8 mouse cellular contexts compared by ENCODE assay signal in the genomic region with DNA sequence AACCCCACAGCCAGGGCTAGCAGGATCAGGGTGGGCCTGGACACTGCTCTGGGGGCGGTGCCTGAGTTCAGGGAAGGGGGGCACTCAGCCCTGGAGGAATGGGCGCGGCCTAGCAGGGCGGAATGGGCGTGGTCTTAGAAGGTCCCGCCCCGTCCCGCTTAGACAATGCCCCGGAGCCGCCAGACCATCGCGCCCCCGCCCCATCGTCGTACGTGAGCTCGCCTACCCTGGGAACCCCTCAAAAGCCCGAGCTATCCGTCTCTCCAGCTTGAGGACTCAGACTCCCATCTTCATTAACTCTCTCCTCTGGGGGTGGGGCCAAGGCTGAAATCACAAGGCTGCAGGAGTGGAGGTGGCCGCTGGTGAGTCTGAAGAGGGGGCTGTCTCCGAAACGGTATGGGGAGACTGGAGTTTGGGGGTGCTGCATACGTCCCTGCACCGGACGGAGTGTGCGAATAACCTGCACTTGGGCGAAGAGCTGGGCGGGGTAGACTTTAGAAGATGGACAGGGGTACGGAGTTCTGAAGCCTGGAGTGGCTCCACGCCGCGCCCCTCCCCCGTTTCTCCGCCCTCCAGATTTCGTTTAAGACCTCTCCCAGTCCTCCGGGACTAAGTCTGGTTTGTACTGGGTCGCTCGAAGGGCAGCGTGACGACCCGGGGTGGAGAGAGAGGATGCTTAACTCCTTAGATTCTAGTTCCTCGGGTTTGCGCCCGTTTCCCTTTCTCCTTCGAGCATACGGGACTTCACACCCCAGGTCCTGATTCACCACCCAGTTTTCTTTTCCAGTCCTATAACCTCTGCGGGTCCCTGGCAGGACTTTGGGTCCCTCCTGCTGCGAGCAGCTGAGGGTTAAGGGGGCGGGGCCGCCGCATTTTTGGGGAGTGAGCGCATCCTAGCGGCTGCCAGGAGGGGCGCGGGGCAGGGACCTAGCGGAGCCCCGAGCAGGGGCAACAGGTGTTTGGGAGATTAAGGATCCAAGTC. TPM values are rescaled to one million over a fixed set of nuclear protein-coding genes. Genes with fewer than 3 reads are reported as not detected.
A peak's percentile ranks its signal among the peaks of the same experiment; 100 is the strongest.
DNase-seq lines count a peak whose midpoint lies in the region; ATAC-seq and TF ChIP-seq lines count a peak whose summit lies in the region.

A gene (plus strand): TSS at position 125 of the 982 bp plus-strand sequence.

- peak within 1 kb of the TSS; percentile 94 for H3K4me2 ChIP-seq in hindbrain, embryonic 16.5 days (ENCODE audit: low read length)

- peaks cover 9% of the 10 kb centered on the region for H3K27me3 ChIP-seq in hindbrain, embryonic 16.5 days (replicated peaks; ENCODE audit: control insufficient read depth, insufficient read depth, low read length)

- no peaks in the 10 kb centered on the region for H3K9me3 ChIP-seq in hindbrain, embryonic 16.5 days (ENCODE audit: control insufficient read depth, low read length)

- H3K4me3 ChIP-seq in gastrocnemius, adult 2 months: peak within 1 kb of the TSS; percentile 86
- peak within 1 kb of the TSS; percentile 82 for H3K4me3 ChIP-seq in hindbrain, embryonic 16.5 days (ENCODE audit: low read length)

- DNase-seq in ZHBTc4 (ENCODE audit: low read depth, low spot score): peak; percentile 92
- DNase-seq in gastrocnemius, adult 2 months: peak; percentile 92
- DNase-seq in left cerebral cortex, postnatal 10 days (ENCODE audit: extremely low spot score in 1 of 2, low spot score in 2 of 2): peak; percentile 74 to 94
- peak; percentile 80 for DNase-seq in right cerebral cortex, postnatal 14 days
- peak; percentile 81 to 87 for DNase-seq in urinary bladder, postnatal 36 days (ENCODE audit: low spot score in 2 of 2)

- peak within 1 kb of the TSS; percentile 86 for H3K9ac ChIP-seq in hindbrain, embryonic 16.5 days (ENCODE audit: low read depth, low read length)

- H3K27ac ChIP-seq in gastrocnemius, adult 2 months: peak within 1 kb of the TSS; percentile 91
- H3K27ac ChIP-seq in hindbrain, embryonic 16.5 days (ENCODE audit: low read depth, low read length): peak within 1 kb of the TSS; percentile 89

- H3K36me3 ChIP-seq in hindbrain, embryonic 16.5 days (ENCODE audit: control insufficient read depth, insufficient read depth, low read length): peaks cover 16% of the 10 kb centered on the region

- peaks cover 14% of the 10 kb centered on the region for H3K4me1 ChIP-seq in hindbrain, embryonic 16.5 days (ENCODE audit: control insufficient read depth, insufficient read depth, low read depth, low read length)

- peak; percentile 83 for ATAC-seq in common myeloid progenitor, adult 5-6 weeks (replicated peaks; ENCODE audit: low read depth, poor library complexity, severe bottlenecking)
- peak; percentile 91 for ATAC-seq in hindbrain, embryonic 16.5 days
- ATAC-seq in megakaryocyte progenitor cell, adult 5-6 weeks (replicated peaks; ENCODE audit: poor library complexity): peak; percentile 74

- 0% methylated on average over 57 of the region's 57 CpGs for WGBS in hindbrain, embryonic 16.5 days

- intact Hi-C loops in gastrocnemius, adult 2 months (cut with DNase I): loop anchor here (2.0 kb wide), 1 partner anchor 38 kb away; no protein-coding TSS in a partner anchor
- intact Hi-C loops in left cerebral cortex, postnatal 10 days (cut with DNase I): loop anchor here (5.0 kb wide), 1 partner anchor 37 kb away; no protein-coding TSS in a partner anchor

- TF ChIP-seq CTCF in gastrocnemius, adult 2 months (IDR thresholded peaks at IDR 0.05): peak; percentile 72

RNA-seq across cellular contexts. Expression of the gene that starts here (rescaled TPM):
- 21.3 and 26.7 TPM in 2 replicates for total RNA-seq in common myeloid progenitor, adult 5-6 weeks (2017)
- total RNA-seq in gastrocnemius, adult 2 months (2021): 1 to 10 TPM; 6.9 to 9.3 TPM
- polyA plus RNA-seq in hindbrain, embryonic 16.5 days (2015; fragmentation: Nextera tagmentation; extraction: Ambion mirVana): 338 and 363 TPM in 2 replicates
- 10 to 100 TPM; 26.3 to 31.1 TPM for total RNA-seq in left cerebral cortex, postnatal 10 days (2021)
- total RNA-seq in megakaryocyte progenitor cell, adult 5-6 weeks (2015): 1.8 and 2.6 TPM in 2 replicates
- 1.9 and 3.5 TPM in 2 replicates for total RNA-seq in megakaryocyte progenitor cell, adult 5-6 weeks (2017)

Comparison
In these comparisons a context has a peak if more than half of its experiments do, and no peak if none do; other contexts are left out.
1. Peak in every context shown above with its lines: DNase-seq, ATAC-seq, H3K4me3 ChIP-seq and H3K27ac ChIP-seq.